Mouse (Mus musculus) right cerebral cortex, adult 18-20 months (tissue): ENCODE measurements at regions not wholly inside any gene's neighbourhood (a gene's known extent, or its start where the extent isn't known, plus 50 kb on each side); places are given as distances from the start of the nearest gene placed in this dataset.

Experiments used
- DNase-seq: peaks from one replicate; pipeline ENCODE4 v3.0.0; 2022; ENCODE audit warnings: mixed read lengths

GRCm38 (mm10) chrX:39104671-39105070 is 241.4 kb upstream of the Cypt15 start:
- DNase-seq = peak; percentile 0

- DNase-seq = no peak
Observed at GRCm38 (mm10) chrX:39105921-39106320, 240.1 kb upstream of the Cypt15 start.

- DNase-seq = no peak
Observed at GRCm38 (mm10) chrX:39129331-39129730, 216.7 kb upstream of the Cypt15 start.
